Mouse (Mus musculus) gastrocnemius, adult 18-20 months (tissue): Measurements from ENCODE around the gene Mctp1. TPM values are rescaled to one million over a fixed set of nuclear protein-coding genes. Genes with fewer than 3 reads are reported as not detected.
A peak's percentile ranks its signal among the peaks of the same experiment; 100 is the strongest.
"Not testable (repeated sequence)": the region's sequence is repeated elsewhere in the genome, so short reads cannot be mapped to it uniquely, and the experiment has no call there.

Experiments
- DNase-seq: peaks from one replicate; pipeline ENCODE4 v3.0.0; 2021; ENCODE audit warnings: low spot score
- long read RNA-seq, 2 experiments: library from polyadenylated mRNA; stranded (forward); transcript quantifications; one replicate each; pipeline ENCODE4 v2.0.0; 2021
- total RNA-seq, 2 experiments: library from RNA; stranded (reverse); gene quantifications; 2 replicates each; pipeline ENCODE4 v1.2.3; 2021

Mctp1 gene
- 1 to 10 TPM; 1.4 to 1.6 TPM for total RNA-seq
- long read RNA-seq, experiment 1, partial matches to known transcripts, result 0 of 1 reads
- long read RNA-seq, experiment 1, other reads (novel, unspliced or antisense), result 1 of 1 reads
- long read RNA-seq, experiment 2, partial matches to known transcripts, result 0 of 1 reads
- long read RNA-seq, experiment 2, other reads (novel, unspliced or antisense), result 1 of 1 reads

DNA sequence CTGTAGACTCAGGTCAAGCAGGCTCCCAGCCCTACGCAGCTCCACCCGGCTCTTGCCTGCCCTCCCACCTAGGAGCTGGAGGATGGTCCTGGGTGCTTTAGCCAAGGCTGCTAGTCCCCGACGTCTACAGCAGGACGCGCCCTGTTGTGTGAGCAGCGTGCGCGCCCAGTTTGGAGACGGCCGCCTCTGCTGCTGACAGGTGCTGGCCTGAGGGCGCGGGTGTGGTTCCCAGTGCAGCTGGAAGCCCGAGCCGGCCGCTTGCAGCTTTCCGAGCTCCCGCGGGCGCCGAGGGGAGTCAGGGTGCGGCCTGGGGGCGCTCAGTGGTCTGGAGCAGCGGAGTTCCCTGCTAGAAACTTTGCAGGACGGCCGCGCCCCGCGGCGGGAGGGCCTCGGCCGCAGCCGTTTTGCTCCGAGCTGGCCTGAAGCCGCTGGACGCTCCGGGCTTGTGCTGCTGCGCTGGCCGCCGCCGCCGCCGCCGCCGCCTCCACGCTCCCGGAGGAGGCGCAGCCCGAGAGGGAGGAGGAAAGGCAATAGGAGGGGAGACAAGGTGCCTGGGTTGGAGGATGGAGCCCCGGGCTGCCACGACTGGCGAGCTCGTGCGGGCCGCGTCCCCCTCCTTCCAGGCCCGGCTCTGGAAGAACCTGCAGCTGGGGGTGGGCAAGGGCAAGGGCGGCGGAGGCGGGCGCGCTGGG is at the start of gene Mctp1:
Mctp1 (plus strand) TSS at position 564 of the 692 bp plus-strand sequence.
- DNase-seq, result peak; percentile 8

DNA sequence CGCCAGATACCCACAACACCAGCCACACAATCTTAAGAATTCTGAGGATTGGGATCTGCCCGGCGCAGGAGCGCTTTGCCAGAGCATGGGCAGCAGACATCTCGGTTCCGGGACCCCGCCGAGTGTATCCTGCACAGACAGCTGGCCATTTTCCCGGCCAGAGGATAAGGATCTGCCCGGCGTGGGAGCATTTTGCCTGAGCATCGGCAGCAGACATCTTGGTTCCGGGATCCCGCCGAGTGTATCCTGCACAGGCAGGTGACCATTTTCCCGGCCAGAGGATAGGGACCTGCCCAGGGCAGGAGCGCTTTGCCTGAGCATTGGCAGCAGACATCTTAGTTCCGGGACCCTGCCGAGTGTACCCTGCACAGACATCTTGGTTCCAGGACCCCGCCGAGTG is 38.4 kb upstream of the Mctp1 start:
- not testable (repeated sequence) for DNase-seq

DNA sequence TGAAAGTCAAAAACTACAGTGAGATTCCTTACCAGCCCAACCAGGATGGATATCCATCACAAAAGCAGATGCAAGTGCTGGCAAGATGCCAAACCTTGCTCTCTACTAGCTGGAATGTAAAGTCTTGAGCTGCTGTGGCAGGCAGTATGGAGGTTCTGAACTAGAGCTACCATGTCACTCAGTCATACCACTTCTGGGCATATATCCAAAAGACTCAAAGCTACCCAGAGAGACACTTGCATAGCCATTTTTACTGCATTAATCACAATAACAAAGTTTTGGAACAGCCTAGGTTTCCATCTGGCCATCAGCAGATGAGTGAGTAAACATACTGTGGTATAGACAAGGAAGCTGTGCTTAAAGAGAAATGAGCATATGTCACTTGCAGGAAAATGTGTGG is 25.6 kb upstream of the Mctp1 start:
- no peak for DNase-seq

DNA sequence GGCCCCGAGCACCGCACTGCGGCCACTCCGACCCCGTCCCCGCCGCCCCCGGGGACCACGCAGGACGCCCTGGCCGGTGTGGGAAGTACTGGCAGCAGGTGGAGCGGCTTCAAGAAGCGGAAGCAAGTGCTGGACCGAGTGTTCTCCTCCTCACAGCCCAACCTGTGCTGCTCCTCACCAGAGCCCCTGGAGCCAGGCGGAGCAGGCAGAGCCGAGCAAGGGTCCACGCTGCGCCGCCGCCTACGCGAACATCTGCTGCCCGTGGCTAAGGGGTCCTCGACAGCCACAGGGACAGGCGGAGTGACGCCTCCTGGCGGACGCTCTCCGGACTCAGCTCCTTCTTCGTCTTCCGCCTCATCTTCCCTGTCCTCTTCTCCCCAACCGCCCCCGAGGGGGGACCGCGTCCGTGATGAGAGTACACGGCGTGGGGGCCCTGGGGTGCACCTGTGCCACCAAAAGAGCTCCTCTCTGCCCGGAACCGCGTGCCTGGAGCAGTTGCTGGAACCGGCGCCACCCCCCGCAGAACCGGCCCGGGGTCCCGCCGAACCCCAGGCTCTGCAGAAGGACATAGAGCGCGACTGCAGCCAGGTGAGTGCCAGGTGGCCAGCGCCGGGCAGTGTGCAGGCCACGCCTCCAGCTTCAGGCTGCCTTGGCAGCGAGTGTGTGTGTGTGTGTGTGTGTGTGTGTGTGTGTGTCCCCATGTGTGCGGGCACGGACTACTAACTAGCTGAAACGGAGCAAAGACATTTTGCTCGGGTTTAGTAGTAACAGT is 515 bp downstream of the Mctp1 start:
- DNase-seq, result peak; percentile 17

DNA sequence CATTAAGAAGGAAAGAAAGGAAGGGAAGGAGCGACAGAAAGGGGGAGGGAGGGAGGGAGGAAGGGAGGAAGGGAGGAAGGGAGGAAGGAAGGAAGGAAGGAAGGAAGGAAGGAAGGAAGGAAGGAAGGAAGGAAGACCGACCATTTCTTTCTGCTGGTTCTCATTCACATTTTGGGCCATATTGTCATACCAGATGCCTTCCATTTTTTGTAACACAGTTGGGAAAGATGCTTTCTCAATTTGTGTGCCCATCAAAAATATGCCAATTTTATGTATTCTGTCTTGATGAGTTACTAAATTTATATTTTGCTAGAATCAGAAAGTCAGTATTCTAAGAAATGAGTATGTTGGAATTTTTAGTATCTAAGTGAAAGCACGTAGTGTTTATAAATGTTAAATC is 4.3 kb downstream of the Mctp1 start:
- DNase-seq, result no peak

DNA sequence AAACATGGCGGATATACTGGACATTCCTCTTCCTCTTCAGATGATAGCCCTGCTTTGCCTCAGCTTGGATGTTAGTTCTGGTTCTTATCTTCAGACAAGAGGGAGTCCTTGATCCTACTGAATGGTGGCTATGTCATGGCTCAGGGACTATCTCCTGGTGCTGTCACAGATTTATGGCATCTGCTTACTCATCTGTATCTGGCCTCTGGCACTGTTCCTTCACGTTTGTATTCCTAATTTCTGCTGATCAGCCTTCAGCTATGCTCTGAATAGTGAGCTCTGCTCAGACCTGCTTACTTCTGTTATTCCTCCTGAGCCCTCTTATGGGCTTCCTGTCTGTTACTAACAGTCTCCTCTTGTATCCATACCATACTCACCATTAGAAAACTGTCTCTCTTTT is 7.6 kb downstream of the Mctp1 start:
- DNase-seq, result no peak

DNA sequence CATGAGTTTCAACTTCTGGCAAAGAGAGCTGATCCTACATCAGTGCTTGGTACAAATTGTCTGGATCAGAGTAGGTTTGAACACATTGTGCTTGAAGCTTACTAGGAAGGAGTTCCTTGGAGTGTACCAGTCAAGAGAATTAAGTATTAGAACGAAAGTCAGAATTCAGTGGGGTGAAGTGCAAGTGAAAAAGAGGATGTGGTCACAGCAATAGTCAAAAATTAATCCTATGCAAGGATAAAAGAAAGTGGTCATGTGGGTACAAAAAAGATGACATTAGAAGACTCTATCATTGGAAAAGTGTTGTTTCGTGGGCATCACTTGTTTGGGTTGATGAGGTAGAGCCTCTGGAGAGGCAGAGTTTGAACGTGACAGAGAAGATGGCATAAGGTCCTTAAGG is 8.8 kb downstream of the Mctp1 start:
- no peak for DNase-seq

DNA sequence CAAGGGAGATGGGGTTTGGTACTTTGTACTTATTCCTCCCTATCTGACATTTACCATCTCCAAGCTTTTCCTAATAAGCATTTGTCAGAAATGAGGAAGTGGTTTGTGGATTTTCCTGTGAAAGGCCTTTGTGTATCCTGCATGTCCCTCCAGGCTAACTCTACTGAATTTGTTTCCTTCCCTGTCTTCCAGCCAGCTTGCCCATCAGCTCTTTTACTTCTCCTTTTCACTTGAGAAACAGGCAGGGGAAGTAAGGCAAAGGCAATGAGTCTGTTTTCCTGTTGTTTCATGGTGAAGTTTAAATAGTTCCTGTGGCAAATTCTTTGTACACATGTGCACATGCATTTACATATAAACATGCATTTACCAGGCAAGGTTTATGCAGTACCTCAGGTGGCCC is 11.6 kb downstream of the Mctp1 start:
- DNase-seq, result no peak

DNA sequence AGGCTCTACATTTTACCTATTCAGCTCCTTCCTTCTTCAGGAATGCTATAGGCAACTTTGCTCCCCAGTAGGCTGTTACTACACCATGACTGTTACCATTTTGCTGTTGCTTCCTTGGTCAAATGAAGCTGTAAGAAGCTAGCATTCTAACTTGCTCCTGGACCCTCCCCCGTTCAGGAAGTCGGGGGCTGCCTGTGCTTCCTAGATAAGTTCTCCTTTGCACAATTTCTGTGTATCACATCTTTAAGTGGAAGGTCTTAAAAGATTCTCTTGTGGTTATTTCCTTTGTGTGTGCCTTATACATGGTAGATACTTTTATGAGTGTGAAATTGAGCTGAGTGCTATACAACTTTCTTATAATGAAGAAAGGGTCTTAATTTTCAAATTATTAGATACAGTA is 25.0 kb downstream of the Mctp1 start:
- DNase-seq, result no peak

DNA sequence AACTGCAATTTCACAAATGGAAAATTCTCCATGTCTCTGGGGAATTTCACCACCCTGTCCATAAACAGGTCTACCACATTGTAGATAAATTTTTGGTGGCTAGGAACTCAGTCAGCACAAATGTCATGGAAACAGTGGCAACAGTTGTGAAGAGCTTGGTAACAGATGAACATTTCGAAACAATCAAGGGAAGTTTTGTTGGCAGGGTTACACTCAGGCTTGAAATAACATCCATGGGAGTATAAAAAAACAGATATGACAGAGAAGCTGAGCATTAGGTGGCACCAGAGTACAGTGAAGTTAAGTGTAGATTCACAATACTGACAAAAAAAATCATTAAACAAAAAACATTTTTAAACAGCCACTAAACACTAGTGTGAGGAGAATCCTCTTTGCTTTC is 26.3 kb downstream of the Mctp1 start:
- peak; percentile 7 for DNase-seq

DNA sequence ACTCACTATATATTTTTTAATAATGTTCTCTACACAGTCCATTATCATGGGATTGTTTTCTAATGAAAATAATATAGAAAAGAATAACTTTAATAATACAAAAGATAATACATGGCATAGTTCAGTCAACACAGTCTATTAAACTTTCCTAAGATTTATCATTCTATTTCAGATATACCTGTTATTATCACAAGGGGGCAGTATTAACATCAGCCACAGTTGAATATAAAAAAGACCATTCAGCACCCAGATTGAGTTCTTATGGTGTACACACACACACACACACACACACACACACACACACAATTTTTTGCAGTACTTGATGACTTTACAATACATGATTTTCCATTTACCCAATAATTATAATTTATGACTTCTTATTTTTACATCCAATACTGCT is 31.0 kb downstream of the Mctp1 start:
- DNase-seq, result no peak

DNA sequence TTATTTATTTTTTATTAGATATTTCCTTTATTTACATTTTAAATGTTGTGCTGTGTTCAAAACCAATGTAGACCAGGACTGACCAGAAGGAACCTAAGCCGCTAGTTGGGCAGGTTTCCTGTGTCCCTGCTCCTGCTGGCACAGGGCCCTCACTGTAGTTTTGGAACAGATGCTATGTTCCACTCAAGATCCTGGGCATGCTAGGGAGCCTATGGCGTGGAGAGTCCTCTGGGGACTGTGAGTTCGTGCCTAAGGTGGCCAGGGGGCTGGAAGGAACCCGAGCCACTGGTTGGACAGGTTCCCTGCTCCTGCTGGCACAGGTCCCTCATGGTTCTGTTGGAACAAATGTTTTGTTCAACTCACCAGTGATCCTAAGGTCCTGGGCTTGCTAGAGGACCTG is 35.8 kb downstream of the Mctp1 start:
- DNase-seq, result no peak

DNA sequence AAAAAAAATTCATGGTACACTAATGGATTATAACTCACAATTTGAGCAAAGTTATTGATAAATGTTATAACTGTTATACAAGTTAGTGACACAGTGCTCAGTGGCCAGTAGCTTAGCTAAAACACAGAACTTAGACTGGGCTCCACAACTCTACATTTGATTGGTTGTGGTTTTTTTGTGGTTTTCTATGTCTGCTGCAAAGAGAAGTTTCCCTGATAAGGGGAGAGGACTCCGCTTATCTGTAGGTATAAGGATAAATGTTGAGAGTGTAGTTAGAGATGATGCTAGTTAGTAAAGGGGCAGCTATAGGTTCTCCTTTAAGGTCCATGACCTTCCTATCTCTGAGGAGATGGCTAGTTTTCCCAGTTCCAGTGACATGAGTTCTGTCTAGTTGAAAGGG is 36.7 kb downstream of the Mctp1 start:
- DNase-seq, result no peak

DNA sequence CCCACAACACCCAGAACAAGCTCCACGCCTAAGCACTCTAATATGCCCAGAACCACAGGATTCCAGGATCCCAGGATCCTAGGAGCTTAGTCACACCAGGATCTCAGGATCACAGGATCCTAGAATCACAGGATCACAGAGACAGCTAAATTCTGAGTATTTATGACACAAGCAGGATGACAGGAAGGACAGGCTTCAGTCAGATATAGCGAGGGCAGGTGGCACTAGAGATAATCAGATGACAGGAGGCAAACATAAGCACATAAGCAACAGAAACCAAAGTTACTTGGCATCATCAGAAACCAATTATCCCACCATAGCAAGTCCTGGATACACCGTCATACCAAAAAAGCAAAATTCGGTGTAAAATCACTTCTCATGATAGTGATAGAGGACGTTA is 37.8 kb downstream of the Mctp1 start:
- no peak for DNase-seq

DNA sequence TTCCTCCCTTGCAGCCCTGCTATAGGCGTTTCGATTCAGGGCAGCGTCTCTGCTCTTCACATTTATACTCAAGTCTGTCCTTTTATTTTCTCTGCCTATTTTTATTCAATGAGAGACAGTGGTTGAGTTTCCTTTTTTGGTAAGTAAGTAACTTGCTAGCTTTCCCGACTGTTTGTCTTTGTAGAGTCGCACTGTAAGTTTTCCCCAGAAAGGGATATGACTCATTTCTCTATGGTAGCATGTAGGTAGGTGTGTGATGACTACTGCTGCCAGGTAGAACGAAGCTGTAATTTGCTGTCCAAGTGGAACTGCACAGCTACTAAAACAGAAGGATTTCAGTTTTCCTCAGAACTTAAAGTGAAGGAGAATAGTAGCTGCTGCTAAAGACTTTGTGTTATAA is 45.1 kb downstream of the Mctp1 start:
- no peak for DNase-seq

DNA sequence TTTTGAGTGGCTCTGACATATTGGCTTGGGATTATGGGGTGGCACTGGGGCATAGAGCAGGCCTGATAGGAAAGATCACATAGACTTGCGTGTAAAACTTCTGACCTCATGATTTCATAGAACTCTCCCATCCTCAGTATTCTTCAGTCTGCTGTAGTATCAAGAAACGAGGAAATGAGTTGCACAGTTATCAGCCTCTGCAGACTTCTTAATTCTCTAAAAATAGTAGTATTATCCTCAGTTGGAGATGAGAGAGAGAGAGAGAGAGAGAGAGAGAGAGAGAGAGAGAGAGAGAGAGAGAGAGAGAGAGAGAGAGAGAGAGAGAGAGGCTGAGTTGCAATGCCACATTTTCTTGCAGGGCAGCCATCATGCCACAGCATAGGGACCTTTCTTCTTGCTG is 45.6 kb downstream of the Mctp1 start:
- DNase-seq, result no peak

DNA sequence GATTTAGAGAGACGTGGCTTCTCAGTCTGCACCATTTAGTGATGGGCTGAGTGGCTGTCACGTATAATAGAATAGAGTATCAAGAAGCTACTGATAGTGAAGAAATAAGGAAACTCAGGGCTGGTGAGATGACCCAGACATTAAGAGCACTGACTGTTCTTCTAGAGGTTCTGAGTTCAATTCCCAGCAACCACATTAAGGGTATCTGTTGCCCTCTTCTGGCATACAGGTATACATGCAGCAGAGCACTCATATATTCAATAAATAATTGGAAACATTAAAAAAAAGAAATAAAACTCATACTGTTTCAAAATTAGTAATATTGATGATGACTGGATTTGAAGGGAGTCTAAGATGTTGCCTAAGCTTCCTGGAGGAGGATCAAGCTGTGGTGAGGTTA is 47.6 kb downstream of the Mctp1 start:
- no peak for DNase-seq

DNA sequence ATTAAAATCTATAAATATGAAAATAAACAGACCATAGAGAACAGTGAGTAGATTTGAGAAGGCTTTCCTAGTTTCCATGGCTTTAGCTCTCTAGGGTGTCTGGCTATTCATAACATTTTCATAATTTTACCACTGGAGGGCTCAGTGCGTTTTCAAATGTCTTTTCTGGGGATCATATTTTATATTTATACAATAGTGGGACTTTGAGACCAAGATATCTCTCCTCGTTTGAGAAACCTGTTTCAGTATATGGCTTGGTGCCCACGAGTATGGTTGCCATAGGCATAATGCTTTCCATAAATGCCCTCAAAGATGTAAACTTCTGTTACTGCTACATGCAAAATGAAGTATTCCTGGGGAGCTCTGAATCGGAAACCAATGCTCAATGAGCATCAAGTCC is 49.1 kb downstream of the Mctp1 start:
- DNase-seq, result no peak

DNA sequence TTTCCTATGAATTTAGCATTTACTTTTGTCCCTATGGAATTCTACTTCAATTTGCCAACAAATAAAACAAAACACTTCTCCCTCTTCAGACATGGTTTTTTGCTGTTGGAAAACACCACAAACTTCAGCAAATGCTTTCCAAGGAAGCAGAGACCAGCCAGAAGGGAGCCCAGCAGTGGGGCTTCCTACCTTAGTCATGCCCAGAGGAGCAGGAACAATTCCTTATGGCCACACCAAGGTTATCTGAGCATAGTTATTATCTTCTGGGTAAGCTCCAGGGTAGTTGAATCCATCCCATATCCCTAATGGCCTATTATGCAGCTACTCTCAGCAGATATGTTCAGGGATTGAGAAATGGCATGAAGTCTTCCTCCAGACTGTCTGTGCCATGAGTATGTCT is 52.1 kb downstream of the Mctp1 start:
- no peak for DNase-seq

DNA sequence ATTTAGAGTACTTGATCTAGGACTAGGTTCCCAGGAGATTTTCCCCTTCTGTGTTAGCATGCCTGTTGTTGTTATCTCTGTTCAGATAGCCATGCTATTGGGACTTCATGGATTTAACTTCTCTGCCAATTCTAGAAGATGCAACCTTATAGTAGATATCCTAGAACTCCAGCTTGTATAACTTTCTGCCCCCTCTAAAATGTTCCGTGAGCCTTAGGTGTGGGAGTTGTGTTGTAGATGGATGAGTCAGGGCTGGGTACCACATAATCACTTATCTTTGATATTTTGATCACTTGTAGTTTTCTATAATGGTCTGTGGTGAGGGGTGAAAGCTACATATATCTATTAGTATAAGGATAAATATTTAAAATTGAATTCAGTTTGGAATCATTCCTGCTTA is 54.4 kb downstream of the Mctp1 start:
- DNase-seq, result no peak

DNA sequence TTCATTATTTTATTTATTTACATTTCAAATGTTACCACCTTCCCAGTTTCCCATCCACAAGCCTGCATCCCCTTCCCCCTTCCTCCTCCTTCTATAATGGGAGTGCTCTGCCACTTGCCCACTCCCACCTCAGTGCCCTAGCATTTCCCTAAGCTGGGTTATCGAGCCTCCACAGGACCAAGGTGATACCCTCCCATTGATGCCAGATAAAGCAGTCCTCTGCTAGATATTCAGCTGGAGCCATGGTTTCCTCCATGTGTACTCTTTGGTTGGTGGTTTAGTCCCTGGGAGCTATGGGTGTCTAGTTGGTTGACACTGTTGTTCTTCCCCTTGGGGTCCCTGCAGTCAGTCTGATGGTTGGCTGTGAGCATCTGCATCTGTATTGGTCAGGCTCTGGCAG is 61.7 kb downstream of the Mctp1 start:
- no peak for DNase-seq

DNA sequence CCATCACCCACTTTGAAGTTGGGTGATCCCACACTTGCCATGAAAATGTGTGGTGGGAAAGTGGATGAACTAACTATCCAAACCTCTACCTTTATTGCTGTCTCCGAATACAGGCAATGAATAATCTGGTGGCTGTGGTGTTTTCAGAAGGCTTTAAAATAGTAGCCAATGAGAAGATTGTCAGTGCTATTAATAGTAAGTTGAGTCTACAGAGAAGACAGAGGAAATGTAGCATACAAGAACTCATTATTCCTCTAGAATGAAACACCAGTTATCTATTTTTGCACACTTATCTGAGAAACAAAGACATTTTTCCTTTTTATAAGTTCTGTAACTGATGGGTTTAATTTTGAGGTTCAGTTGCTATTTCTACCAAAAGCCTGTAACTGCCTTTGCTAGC is 63.2 kb downstream of the Mctp1 start:
- no peak for DNase-seq

DNA sequence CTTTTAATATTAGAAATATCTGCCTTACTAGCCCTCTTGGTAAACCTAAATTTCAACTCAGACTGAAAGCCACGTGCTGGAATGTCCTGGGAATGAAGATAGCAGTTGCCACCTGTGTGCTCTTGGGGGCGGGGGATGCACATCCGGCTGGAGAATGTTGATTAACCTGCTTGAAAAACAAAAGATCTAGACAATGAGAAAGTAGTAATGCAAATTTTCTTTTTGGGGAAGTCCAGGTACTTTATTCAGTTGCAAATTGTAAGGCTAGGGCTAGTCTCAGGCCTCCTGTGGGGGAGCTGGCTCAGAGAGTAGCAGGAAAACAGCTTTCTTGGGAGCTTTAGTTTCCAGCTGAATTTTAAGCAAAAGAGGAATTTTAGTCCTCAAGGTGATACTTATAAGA is 67.2 kb downstream of the Mctp1 start:
- not testable (repeated sequence) for DNase-seq
